Mouse (Mus musculus) lung, postnatal 0 days (tissue): ENCODE results near the gene Emilin1.

Source experiments
- CTCF ChIP-seq: IDR thresholded peaks from 2 replicates; pipeline ENCODE4 v1.5.1; 2016; ENCODE audit warnings: antibody characterized with exemption, mild to moderate bottlenecking
- EP300 ChIP-seq: IDR thresholded peaks from 2 replicates; pipeline ENCODE4 v1.6.1; 2016; ENCODE audit warnings: antibody characterized with exemption, mild to moderate bottlenecking, control low read depth

DNA sequence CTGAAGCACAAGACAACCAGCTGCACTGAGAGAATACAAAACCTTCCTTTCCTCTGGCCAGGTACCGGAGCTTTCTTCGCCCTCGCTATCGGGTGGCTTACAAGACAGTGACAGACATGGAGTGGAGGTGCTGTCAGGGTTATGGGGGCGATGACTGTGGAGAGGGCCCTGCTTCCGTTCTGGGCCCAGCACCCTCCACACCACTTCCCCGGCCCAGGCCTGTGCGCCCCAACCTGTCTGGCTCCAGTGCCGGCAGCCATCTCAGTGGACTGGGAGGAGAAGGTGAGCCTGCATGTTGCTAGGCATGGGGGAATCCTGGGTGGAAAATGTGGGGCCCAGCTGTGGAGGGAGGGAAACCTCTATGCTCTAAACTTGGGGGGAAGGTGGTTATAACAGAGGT, 2.3 kb downstream of the Emilin1 start:
- TF ChIP-seq CTCF = no peak
- no peak for TF ChIP-seq EP300
